Mouse (Mus musculus) lung, adult 10 weeks (tissue): ENCODE results near the gene Gm648. TPM values are rescaled to one million over a fixed set of nuclear protein-coding genes. Genes with fewer than 3 reads are reported as not detected.

Experiments used
- polyA plus RNA-seq: library from polyadenylated mRNA; stranded (reverse); fragments of 350-450 nt; fragmentation: Illumina TruSeq; extraction: RNeasy Lipid Tissue Mini Kit (QIAGEN cat#74804); gene quantifications from one replicate; pipeline ENCODE4 v1.2.3, GENCODE M21; 2014; ENCODE audit warnings: low read depth, low replicate concordance; ENCODE audit not compliant: insufficient read depth

Gm648 gene
- not detected for polyA plus RNA-seq

DNA sequence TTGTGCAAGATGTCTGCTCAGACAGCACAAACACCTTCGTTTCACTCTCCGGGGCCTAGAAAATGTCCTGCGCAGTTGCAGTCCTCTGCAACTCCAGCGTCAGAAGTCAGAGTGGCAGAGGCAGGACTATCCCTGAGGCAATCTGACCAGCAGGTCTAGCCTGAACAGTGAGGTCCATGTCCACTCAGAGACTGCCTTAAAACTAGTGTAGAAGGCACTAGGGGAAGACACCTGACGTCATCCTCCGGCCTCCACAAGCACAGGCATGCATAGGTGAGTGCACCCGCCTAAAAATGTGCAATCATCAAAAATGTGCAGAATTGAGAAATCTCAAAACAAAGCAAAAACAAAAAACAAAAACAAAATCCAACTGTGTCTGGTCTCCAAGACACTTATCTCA is at the start of gene Gm648:
TSS of gene Gm648 (minus strand) at position 101 of the 400 bp plus-strand sequence.

DNA sequence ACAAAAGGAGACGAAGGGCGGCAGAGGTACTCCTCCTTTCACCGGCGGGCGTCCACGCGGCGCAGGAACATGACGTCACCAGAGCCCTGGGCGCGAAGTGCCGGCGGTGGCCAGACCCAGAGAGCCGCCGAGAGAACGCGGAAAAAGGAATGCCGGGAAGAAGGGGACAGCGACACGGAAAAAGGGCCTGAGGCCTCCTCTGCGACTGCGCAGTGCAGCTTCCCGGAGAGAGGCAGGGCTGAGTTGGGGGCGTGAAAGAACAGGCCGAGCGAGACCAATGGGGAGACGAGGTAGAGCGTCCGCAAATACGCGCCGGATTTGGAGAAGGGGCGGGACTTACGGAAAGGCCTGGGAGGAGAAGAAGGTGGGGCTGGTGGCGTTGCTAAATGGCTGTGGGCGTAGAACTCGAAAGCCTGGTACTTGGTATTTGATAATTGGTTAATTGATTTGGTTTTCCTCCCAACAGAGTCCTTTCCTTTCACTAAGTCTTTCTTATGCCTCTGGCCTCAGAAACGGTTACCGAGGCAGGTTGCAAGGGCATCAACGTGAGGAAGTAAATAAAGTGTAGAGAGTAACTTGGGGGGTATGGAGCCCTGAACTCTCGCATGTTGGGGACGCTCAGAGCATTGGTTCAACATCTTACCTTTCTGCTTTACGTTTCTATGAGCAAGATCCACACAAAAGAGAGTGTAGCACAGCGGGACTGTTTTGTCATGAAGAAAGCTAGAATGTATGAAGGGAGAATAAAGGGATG is 48.7 kb upstream of the Gm648 start, which contains the start of gene Mmgt1:
TSS of gene Mmgt1 (minus strand) at position 183 of the 754 bp plus-strand sequence.

DNA sequence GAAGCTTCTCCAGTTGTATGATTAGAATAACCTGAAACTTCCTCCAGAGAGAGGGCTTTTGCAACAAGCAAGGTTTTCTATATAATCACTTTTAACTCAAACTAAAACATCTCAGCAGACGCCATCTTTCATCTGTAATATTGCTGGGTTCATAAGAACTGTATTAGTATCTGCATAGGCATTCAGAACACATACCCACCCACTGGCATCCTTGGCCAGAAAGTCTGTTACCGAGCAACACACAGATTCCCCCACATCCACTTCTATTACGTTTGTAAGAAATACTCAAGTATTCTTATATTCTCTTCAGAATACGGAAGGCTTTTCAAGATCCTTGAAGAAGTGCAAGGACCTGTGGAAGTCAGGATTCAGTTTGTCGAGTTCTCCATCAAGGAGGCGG is 25.0 kb downstream of the Gm648 start, which contains the start of gene Gm10477:
TSS of gene Gm10477 (plus strand) at position 301 of the 400 bp plus-strand sequence.

Other genes starting within 250 kb of the Gm648 start
- 1.7 TPM for gene Zfp449, start 203.2 kb downstream of the Gm648 start, polyA plus RNA-seq
- gene Smim10l2a, start 175.0 kb downstream of the Gm648 start, polyA plus RNA-seq, result 0.90 TPM
- not detected for gene Gm2174, start 101.6 kb downstream of the Gm648 start, polyA plus RNA-seq
- 24.6 TPM for gene Ints6l, start 94.7 kb downstream of the Gm648 start, polyA plus RNA-seq
- gene Gm10477, start 24.9 kb downstream of the Gm648 start, polyA plus RNA-seq, result not detected
- 12.5 TPM for gene Mmgt1, start 48.5 kb upstream of the Gm648 start, polyA plus RNA-seq
- 17.1 TPM for gene Slc9a6, start 60.2 kb upstream of the Gm648 start, polyA plus RNA-seq
- gene Fhl1, start 182.2 kb upstream of the Gm648 start, polyA plus RNA-seq, result 378 TPM